Mouse (Mus musculus) midbrain, postnatal 0 days (tissue): ENCODE measurements around the gene Lbx1. TPM values are rescaled to one million over a fixed set of nuclear protein-coding genes. Genes with fewer than 3 reads are reported as not detected.
A peak's percentile ranks its signal among the peaks of the same experiment; 100 is the strongest.

Experiments used
- ATAC-seq: fragments of 200-750 bp; cut with Nextera tagmentation; 2 replicates; pipeline ENCODE4 v1.8.0; 2017; ENCODE audit warnings: moderate number of reproducible peaks, mild to moderate bottlenecking, moderate TSS enrichment, moderate library complexity; ENCODE audit not compliant: low FRiP score
- DNase-seq: peaks from one replicate; pipeline ENCODE4 v3.0.0-alpha.2; 2015; ENCODE audit warnings: low spot score
- H3K27ac ChIP-seq: fragments of 300-500 bp; sonication (generic); 2 replicates; pipeline ENCODE4 v1.5.1; 2014; ENCODE audit warnings: low read depth, mild to moderate bottlenecking, low read length, mixed read lengths
- H3K27me3 ChIP-seq: fragments of 300-500 bp; sonication (generic); 2 replicates; pipeline ENCODE4 v1.6.1; 2014; ENCODE audit warnings: low read length, control low read depth, mixed read lengths; ENCODE audit not compliant: insufficient read depth
- H3K36me3 ChIP-seq: fragments of 300-500 bp; sonication (generic); 2 replicates; pipeline ENCODE4 v1.6.1; 2014; ENCODE audit warnings: low read length, control low read depth, mixed read lengths; ENCODE audit not compliant: insufficient read depth
- H3K4me1 ChIP-seq: fragments of 300-500 bp; sonication (generic); 2 replicates; pipeline ENCODE4 v1.6.1; 2014; ENCODE audit warnings: mild to moderate bottlenecking, control low read depth, antibody characterized with exemption, low read length, mixed read lengths; ENCODE audit not compliant: insufficient read depth
- H3K4me2 ChIP-seq: fragments of 300-500 bp; sonication (generic); 2 replicates; pipeline ENCODE4 v1.6.1; 2014; ENCODE audit warnings: low read depth, mild to moderate bottlenecking, low read length, mixed read lengths; ENCODE audit not compliant: poor library complexity, severe bottlenecking
- H3K4me3 ChIP-seq: fragments of 300-500 bp; sonication (generic); 2 replicates; pipeline ENCODE4 v1.5.1; 2014; ENCODE audit warnings: low read depth, mild to moderate bottlenecking, low read length, moderate library complexity
- H3K9ac ChIP-seq: fragments of 300-500 bp; sonication (generic); replicated peaks from 2 replicates; pipeline ENCODE4 v1.6.1; 2014; ENCODE audit warnings: mild to moderate bottlenecking, low read length, moderate library complexity, mixed read lengths; ENCODE audit not compliant: poor library complexity, severe bottlenecking
- H3K9me3 ChIP-seq: fragments of 300-500 bp; sonication (generic); 2 replicates; pipeline ENCODE4 v1.6.1; 2016; ENCODE audit warnings: low read length, control low read depth
- CTCF ChIP-seq: IDR thresholded peaks from 2 replicates; pipeline ENCODE4 v1.5.1; 2016; ENCODE audit warnings: antibody characterized with exemption, mild to moderate bottlenecking
- WGBS: fragments of 180-500 bp; shearing (Covaris S2); extraction: QIAGEN DNeasy Blood & Tissue Kit; methylation state at CpG from one replicate; pipeline ENCODE4 v1.1.7; 2014; 5-methylcytosine and 5-hydroxymethylcytosine counted together
- polyA plus RNA-seq: library from polyadenylated mRNA; unstranded; fragments of >200 nt; fragmentation: Nextera tagmentation; extraction: Ambion mirVana; gene quantifications from 2 replicates; pipeline ENCODE4 v1.2.1, GENCODE M21; 2015
- total RNA-seq: library from RNA; depleted of rRNA; stranded (reverse); fragments of >200 nt; gene quantifications from 2 replicates; pipeline ENCODE4 v1.2.3, GENCODE M21; 2014

Gene Lbx1
- total and polyA plus RNA-seq, 2 experiments from 2014 or later, result 0.10 to 2.1 TPM

- 60% methylated on average over 7 of the region's 7 CpGs for WGBS
These were observed 19.2 kb upstream of the Lbx1 start for GRCm38 (mm10) chr19:45254806-45255205.

DNA sequence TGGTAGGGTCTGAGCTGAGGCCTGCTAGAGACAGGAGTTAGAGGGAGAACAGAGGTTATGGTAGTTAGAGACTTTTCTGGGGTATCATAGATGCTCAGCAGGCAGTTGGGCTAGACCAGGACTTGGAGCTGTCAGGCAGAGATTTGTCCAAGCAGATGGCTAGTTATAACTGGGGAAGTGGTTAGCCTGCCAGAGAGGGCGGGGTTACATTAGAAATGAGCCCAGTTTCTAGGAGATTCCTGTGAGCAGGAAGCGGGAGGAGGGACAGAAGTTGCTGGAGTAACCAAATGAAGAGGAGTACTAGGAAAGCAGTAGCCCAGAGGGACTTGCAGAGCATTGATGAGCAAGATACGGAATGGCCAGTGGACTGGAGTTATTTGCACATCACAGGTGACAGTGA is 16.8 kb upstream of the Lbx1 start:
- DNase-seq (no peak), ATAC-seq (no peak)
- Histone ChIP-seq H3K4me1 (no peaks in the 10 kb centered on the region), H3K27ac (no peak overlapping the region), H3K4me3 (no peak overlapping the region), H3K4me2 (no peak overlapping the region), H3K27me3 (peaks cover 11% of the 10 kb centered on the region; the same call in 1 of the 2 replicates), H3K9ac (no peak overlapping the region), H3K36me3 (no peaks in the 10 kb centered on the region), H3K9me3 (no peaks in the 10 kb centered on the region)
- TF ChIP-seq CTCF, result no peak
- WGBS, result 61% methylated on average over 3 of the region's 3 CpGs

More at GRCm38 (mm10) chr19:45254806-45255205, 19.2 kb upstream of the Lbx1 start:
- H3K9ac ChIP-seq, result no peak overlapping the region
- H3K36me3 ChIP-seq, result no peaks in the 10 kb centered on the region
- DNase-seq (no peak), ATAC-seq (no peak)
- TF ChIP-seq CTCF, result no peak
- H3K27me3 ChIP-seq, result peaks cover 11% of the 10 kb centered on the region
- no peak overlapping the region for H3K27ac ChIP-seq
- H3K4me1 ChIP-seq, result no peaks in the 10 kb centered on the region
- H3K4me2 ChIP-seq, result no peak overlapping the region
- no peak overlapping the region for H3K4me3 ChIP-seq
- H3K9me3 ChIP-seq, result no peaks in the 10 kb centered on the region

DNA sequence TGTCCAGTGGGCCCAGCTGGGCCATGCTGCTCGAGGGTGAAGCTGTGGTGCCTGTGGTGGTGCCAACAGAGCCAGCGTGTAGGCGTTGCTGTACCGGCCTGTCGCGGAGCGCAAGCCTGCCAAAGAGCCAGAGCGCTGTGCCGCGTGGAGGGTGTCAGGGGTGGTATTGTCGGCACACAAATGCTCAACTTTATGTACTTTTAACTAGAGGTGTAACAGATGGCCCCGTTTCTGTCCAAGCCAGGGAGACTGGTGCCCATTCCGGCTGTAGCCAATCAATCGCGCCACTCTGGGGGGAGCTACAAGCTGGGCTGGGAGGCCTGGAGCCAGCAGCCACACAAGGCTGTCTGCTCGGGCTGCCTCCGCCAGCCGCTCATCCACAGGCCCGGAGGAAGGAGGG is 13.1 kb upstream of the Lbx1 start:
- H3K4me3 ChIP-seq, result no peak overlapping the region
- H3K27me3 ChIP-seq, result peaks cover 33% of the 10 kb centered on the region
- H3K27ac ChIP-seq, result no peak overlapping the region
- no peaks in the 10 kb centered on the region for H3K9me3 ChIP-seq
- no peak overlapping the region for H3K4me2 ChIP-seq
- no peaks in the 10 kb centered on the region for H3K4me1 ChIP-seq
- WGBS, result 76% methylated on average over 19 of the region's 19 CpGs
- no peak for ATAC-seq
- no peak for DNase-seq
- H3K36me3 ChIP-seq, result no peaks in the 10 kb centered on the region
- TF ChIP-seq CTCF, result no peak
- no peak overlapping the region for H3K9ac ChIP-seq

- Histone ChIP-seq H3K9ac (no peak overlapping the region), H3K27ac (no peak overlapping the region)
These were observed 8.5 kb upstream of the Lbx1 start for GRCm38 (mm10) chr19:45243918-45244700.

DNA sequence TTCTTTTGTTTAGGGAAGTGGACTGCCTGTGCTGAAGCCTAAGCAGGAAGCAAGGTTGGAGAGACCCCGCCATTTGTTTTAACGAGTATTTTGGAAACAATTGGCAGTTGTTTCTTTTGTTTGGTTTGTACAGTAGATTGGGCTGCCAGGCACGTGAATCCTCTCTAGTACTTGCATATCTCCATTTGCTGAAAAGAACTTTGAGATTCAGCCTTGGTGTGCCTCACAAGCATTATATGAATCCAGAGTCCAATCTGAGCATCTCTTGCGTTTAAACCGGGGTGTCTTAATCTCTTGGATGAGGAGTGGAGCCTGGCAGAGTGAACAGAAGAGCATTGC is 7.6 kb upstream of the Lbx1 start:
- no peaks in the 10 kb centered on the region for H3K36me3 ChIP-seq
- H3K9me3 ChIP-seq, result no peaks in the 10 kb centered on the region
- H3K4me3 ChIP-seq, result no peak overlapping the region
- no peak overlapping the region for H3K9ac ChIP-seq
- ATAC-seq (no peak), DNase-seq (no peak)
- no peaks in the 10 kb centered on the region for H3K4me1 ChIP-seq
- no peak for TF ChIP-seq CTCF
- no peak overlapping the region for H3K4me2 ChIP-seq
- no peak overlapping the region for H3K27ac ChIP-seq
- under 1% methylated on average over 5 of the region's 5 CpGs for WGBS
- H3K27me3 ChIP-seq, result peaks cover 69% of the 10 kb centered on the region

More at GRCm38 (mm10) chr19:45243918-45244700, 8.5 kb upstream of the Lbx1 start:
- WGBS, result 1% methylated on average over 29 of the region's 29 CpGs
- peak; percentile 86 for TF ChIP-seq CTCF
- Histone ChIP-seq H3K27me3 (peaks cover 67% of the 10 kb centered on the region), H3K9me3 (no peaks in the 10 kb centered on the region), H3K4me1 (no peaks in the 10 kb centered on the region), H3K36me3 (no peaks in the 10 kb centered on the region), H3K4me2 (no peak overlapping the region), H3K4me3 (no peak overlapping the region)
- DNase-seq (no peak), ATAC-seq (no peak)

- TF ChIP-seq CTCF, result no peak
- no peak overlapping the region for H3K4me2 ChIP-seq
These were observed 7.0 kb upstream of the Lbx1 start for GRCm38 (mm10) chr19:45242348-45243263.

More at GRCm38 (mm10) chr19:45242348-45243263, 7.0 kb upstream of the Lbx1 start:
- H3K9ac ChIP-seq, result no peak overlapping the region
- H3K27ac ChIP-seq, result no peak overlapping the region
- H3K27me3 ChIP-seq, result peaks cover 76% of the 10 kb centered on the region
- no peak for DNase-seq
- ATAC-seq, result no peak
- no peaks in the 10 kb centered on the region for H3K9me3 ChIP-seq
- H3K4me3 ChIP-seq, result no peak overlapping the region
- 2% methylated on average over 23 of the region's 23 CpGs for WGBS
- no peaks in the 10 kb centered on the region for H3K4me1 ChIP-seq
- H3K36me3 ChIP-seq, result no peaks in the 10 kb centered on the region
